9 mouse cellular contexts compared by ENCODE assay signal in genomic region chr9:116098724-116099595, GRCm38 (mm10).
DNase-seq lines count a peak whose midpoint lies in the region; ATAC-seq and TF ChIP-seq lines count a peak whose summit lies in the region.
"Had no signal": no experiment of that assay in that cellular context is flagged by ENCODE, and none has a peak within 500 bp of the region (broad histone marks: within the 10 kb centered on the region; RNA-seq: fewer than 3 reads in every experiment).

No protein-coding gene starts in this region.

- no peak overlapping the region for H3K9ac ChIP-seq in limb, embryonic 15.5 days
- no peak overlapping the region; the same call in 1 of the 2 replicates for H3K9ac ChIP-seq in stomach, postnatal 0 days (ENCODE audit: low read length)

- 0 out of 2 replicates have a peak, but pooled peaks have one; percentile 59 for ATAC-seq in limb, embryonic 15.5 days (ENCODE audit: insufficient number of reproducible peaks, low FRiP score, low TSS enrichment, low read depth)
- ATAC-seq in stomach, postnatal 0 days (ENCODE audit: low FRiP score, low TSS enrichment): peak; percentile 77
- ATAC-seq in erythroid progenitor cell, adult 5-6 weeks (replicated peaks; ENCODE audit: low FRiP score, poor library complexity, severe bottlenecking): no peak

- no peak overlapping the region for H3K4me2 ChIP-seq in limb, embryonic 15.5 days
- H3K4me2 ChIP-seq in stomach, postnatal 0 days (replicated peaks; ENCODE audit: low read depth): peak overlapping the region; percentile 20; the same call in 1 of the 2 replicates

- no peaks in the 10 kb centered on the region for H3K27me3 ChIP-seq in limb, embryonic 15.5 days
- H3K27me3 ChIP-seq in stomach, postnatal 0 days (ENCODE audit: control insufficient read depth, insufficient read depth, low read length): no peaks in the 10 kb centered on the region
- H3K27me3 ChIP-seq: CH12.LX had no signal

- no peak for TF ChIP-seq CTCF in stomach, postnatal 0 days (IDR thresholded peaks at IDR 0.05; ENCODE audit: low read depth)

- TF ChIP-seq EP300 in stomach, postnatal 0 days (optimal IDR thresholded peaks at IDR 0.05): no peak

- H3K27ac ChIP-seq in limb, embryonic 15.5 days: peak overlapping the region; percentile 62
- H3K27ac ChIP-seq in stomach, postnatal 0 days (replicated peaks): peak overlapping the region; percentile 35; the same call in 1 of the 2 replicates

- 24% methylated on average over 16 of the region's 16 CpGs for WGBS in limb, embryonic 15.5 days
- 40% methylated on average over 16 of the region's 16 CpGs for WGBS in stomach, postnatal 0 days

- H3K4me3 ChIP-seq in limb, embryonic 15.5 days: no peak overlapping the region
- no peak overlapping the region for H3K4me3 ChIP-seq in stomach, postnatal 0 days (ENCODE audit: low read depth, low read length)

- H3K36me3 ChIP-seq in limb, embryonic 15.5 days: peaks cover 50% of the 10 kb centered on the region
- H3K36me3 ChIP-seq in stomach, postnatal 0 days (ENCODE audit: control insufficient read depth, insufficient read depth, low read length): peaks cover 10% of the 10 kb centered on the region; the same call in 1 of the 2 replicates

- no peaks in the 10 kb centered on the region for H3K9me3 ChIP-seq in limb, embryonic 15.5 days
- H3K9me3 ChIP-seq in stomach, postnatal 0 days (ENCODE audit: control insufficient read depth, low read length): no peaks in the 10 kb centered on the region

- DNase-seq in embryo, embryonic 10 days (ENCODE audit: low spot score): peak; percentile 41
- DNase-seq in embryo, embryonic 9.5 days (ENCODE audit: extremely low spot score): no peak
- DNase-seq in urinary bladder, postnatal 25 days (ENCODE audit: low spot score): peak; percentile 47
- no peak for DNase-seq in urinary bladder, postnatal 10 days (ENCODE audit: low spot score)
- DNase-seq in heart, postnatal 4 days: peak; percentile 72
- peak; percentile 28 for DNase-seq in stomach, postnatal 0 days (ENCODE audit: low spot score)

- H3K4me1 ChIP-seq in limb, embryonic 15.5 days: peaks cover 18% of the 10 kb centered on the region
- 0 out of 2 replicates have a peak, but pooled peaks cover 4% of the 10 kb centered on the region for H3K4me1 ChIP-seq in stomach, postnatal 0 days (replicated peaks; ENCODE audit: control insufficient read depth, insufficient read depth)

Comparison
In these comparisons a context has a peak if more than half of its experiments do, and no peak if none do; other contexts are left out.
1. DNase-seq: peak in embryo, embryonic 10 days (single experiment), urinary bladder, postnatal 25 days (single experiment), heart, postnatal 4 days (single experiment) and stomach, postnatal 0 days (single experiment); none in embryo, embryonic 9.5 days (single experiment) and urinary bladder, postnatal 10 days (single experiment).